Mouse (Mus musculus): ENCODE measurements at regions not wholly inside any gene's neighbourhood (a gene's known extent, or its start where the extent isn't known, plus 50 kb on each side); places are given as distances from the start of the nearest gene placed in this dataset.

DNA sequence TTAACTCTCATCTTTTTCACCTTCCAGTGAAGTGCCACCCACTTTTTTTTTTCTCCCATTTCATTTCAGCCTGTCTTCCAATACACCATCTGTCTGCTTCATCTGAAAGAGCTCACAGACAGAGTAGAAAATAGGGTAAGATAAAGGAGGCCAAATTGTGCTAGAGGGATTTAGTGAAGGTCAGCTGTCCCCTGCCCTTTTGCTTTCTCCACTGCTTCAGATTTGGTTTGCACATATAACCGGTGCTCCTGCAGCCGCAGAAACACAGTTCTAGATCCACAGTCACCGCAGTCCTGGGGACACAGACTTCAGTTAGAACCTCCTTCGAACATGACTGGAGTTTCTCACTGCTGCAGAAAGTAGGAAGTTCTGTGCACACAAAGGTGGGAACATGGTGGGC lies 126.4 kb upstream of the Cnr1 start:
- no peak overlapping the region for H3K9ac ChIP-seq (ENCODE audit: low read depth, poor library complexity, severe bottlenecking)
- TF ChIP-seq CTCF (IDR thresholded peaks at IDR 0.05; ENCODE audit: low read depth, low read length) (no peak), EP300 (IDR thresholded peaks at IDR 0.05; ENCODE audit: insufficient read depth, low read depth, low read length) (no peak), POLR2A (IDR thresholded peaks at IDR 0.05; ENCODE audit: insufficient read depth, low read length) (no peak)

DNA sequence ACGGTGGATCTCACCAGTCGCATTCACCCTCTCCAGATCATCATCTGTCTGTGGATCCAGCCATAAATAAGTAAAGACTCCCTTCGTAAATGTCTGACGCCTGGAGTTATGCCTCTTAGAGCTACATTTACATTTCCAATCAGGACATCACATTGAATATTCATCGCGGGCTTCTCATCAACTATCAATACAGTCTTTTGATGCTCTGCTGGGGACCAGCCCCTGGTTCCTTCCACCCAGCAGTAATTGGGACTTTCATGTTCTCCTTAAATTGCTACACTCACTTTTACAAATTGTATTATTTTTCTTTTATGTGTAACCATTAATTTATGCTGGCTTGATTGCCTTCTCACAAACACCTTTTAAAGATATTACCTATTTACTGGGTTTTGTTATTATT lies 125.7 kb upstream of the Cnr1 start:
- H3K27me3 ChIP-seq (ENCODE audit: control insufficient read depth, insufficient read depth, low read length, poor library complexity, severe bottlenecking) = peaks cover 2% of the 10 kb centered on the region; the same call in 1 of the 2 replicates
- no peak overlapping the region for H3K9ac ChIP-seq (ENCODE audit: low read depth, poor library complexity, severe bottlenecking)
- H3K4me1 ChIP-seq (ENCODE audit: control insufficient read depth, insufficient read depth, low read length) = no peaks in the 10 kb centered on the region
- H3K36me3 ChIP-seq (ENCODE audit: control insufficient read depth, insufficient read depth, low read length, poor library complexity, severe bottlenecking) = no peaks in the 10 kb centered on the region
- TF ChIP-seq EP300 (IDR thresholded peaks at IDR 0.05; ENCODE audit: insufficient read depth, low read depth, low read length) (no peak), CTCF (IDR thresholded peaks at IDR 0.05; ENCODE audit: low read depth, low read length) (no peak), POLR2A (IDR thresholded peaks at IDR 0.05; ENCODE audit: insufficient read depth, low read length) (no peak)
- H3K27ac ChIP-seq (ENCODE audit: insufficient read depth, low read length) = no peak overlapping the region
- H3K4me3 ChIP-seq (ENCODE audit: low read depth, low read length) = no peak overlapping the region
- H3K9me3 ChIP-seq (replicated peaks; ENCODE audit: control insufficient read depth, insufficient read depth, low read length, poor library complexity, severe bottlenecking) = no peaks in the 10 kb centered on the region; the same call in 1 of the 2 replicates

More for the DNA sequence above, 126.4 kb upstream of the Cnr1 start:
- Histone ChIP-seq H3K9me3 (replicated peaks; ENCODE audit: control insufficient read depth, insufficient read depth, low read length, poor library complexity, severe bottlenecking) (no peaks in the 10 kb centered on the region; the same call in 1 of the 2 replicates), H3K36me3 (ENCODE audit: control insufficient read depth, insufficient read depth, low read length, poor library complexity, severe bottlenecking) (no peaks in the 10 kb centered on the region), H3K4me1 (ENCODE audit: control insufficient read depth, insufficient read depth, low read length) (no peaks in the 10 kb centered on the region), H3K27me3 (ENCODE audit: control insufficient read depth, insufficient read depth, low read length, poor library complexity, severe bottlenecking) (peaks cover 2% of the 10 kb centered on the region; the same call in 1 of the 2 replicates), H3K4me3 (ENCODE audit: low read depth, low read length) (no peak overlapping the region), H3K27ac (ENCODE audit: insufficient read depth, low read length) (no peak overlapping the region)

DNA sequence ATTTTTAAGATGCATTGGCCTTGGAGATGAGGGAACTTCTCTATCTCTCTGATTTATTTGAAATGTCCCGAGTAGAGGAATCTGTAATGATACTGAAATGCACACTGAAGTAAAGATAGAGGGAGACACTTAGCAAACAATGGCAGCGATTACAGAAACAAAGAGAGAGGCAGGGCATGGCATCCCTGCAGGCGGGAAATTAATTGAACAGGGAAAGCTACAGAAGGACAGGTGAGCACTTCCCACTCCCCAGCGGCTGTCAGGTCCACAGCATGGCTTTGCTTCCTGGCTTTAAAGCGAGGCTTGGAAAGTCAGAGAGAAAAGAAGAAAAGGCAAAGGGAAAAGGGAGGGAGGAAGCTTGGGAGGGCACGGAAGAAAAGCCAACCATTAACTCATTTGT lies 125.3 kb upstream of the Cnr1 start:
- TF ChIP-seq CTCF (IDR thresholded peaks at IDR 0.05; ENCODE audit: low read depth, low read length) (no peak), EP300 (IDR thresholded peaks at IDR 0.05; ENCODE audit: insufficient read depth, low read depth, low read length) (no peak), POLR2A (IDR thresholded peaks at IDR 0.05; ENCODE audit: insufficient read depth, low read length) (no peak)
- no peak overlapping the region for H3K4me3 ChIP-seq (ENCODE audit: low read depth, low read length)

DNA sequence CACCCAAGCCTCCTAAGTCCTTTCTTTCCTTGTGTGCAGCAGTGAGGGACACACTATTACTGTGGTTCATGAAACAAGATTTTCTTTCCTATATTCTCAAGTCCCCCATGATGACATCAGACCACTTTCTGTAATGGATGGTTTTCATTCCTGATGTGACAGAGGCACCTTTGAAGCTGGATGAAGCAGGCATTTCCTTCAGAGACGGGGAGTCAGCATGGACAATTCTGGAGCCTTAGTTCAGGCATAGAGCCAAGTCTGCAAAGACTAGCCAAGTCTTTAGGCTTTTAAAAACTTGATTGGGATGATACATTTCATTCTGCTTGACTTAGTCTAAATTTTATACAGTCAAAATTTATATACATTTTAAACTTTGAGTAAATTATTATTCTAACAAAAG lies 124.6 kb upstream of the Cnr1 start:
- Histone ChIP-seq H3K4me1 (ENCODE audit: control insufficient read depth, insufficient read depth, low read length) (no peaks in the 10 kb centered on the region), H3K4me3 (ENCODE audit: low read depth, low read length) (no peak overlapping the region), H3K36me3 (ENCODE audit: control insufficient read depth, insufficient read depth, low read length, poor library complexity, severe bottlenecking) (no peaks in the 10 kb centered on the region), H3K9ac (ENCODE audit: low read depth, poor library complexity, severe bottlenecking) (no peak overlapping the region), H3K9me3 (replicated peaks; ENCODE audit: control insufficient read depth, insufficient read depth, low read length, poor library complexity, severe bottlenecking) (no peaks in the 10 kb centered on the region; the same call in 1 of the 2 replicates), H3K27me3 (ENCODE audit: control insufficient read depth, insufficient read depth, low read length, poor library complexity, severe bottlenecking) (peaks cover 2% of the 10 kb centered on the region; the same call in 1 of the 2 replicates), H3K27ac (ENCODE audit: insufficient read depth, low read length) (no peak overlapping the region)
- no peak for TF ChIP-seq POLR2A (IDR thresholded peaks at IDR 0.05; ENCODE audit: insufficient read depth, low read length)
- no peak for TF ChIP-seq CTCF (IDR thresholded peaks at IDR 0.05; ENCODE audit: low read depth, low read length)
- no peak for TF ChIP-seq EP300 (IDR thresholded peaks at IDR 0.05; ENCODE audit: insufficient read depth, low read depth, low read length)

More for the DNA sequence above, 125.3 kb upstream of the Cnr1 start:
- no peak overlapping the region for H3K27ac ChIP-seq (ENCODE audit: insufficient read depth, low read length)
- H3K9ac ChIP-seq (ENCODE audit: low read depth, poor library complexity, severe bottlenecking) = no peak overlapping the region
- no peaks in the 10 kb centered on the region for H3K4me1 ChIP-seq (ENCODE audit: control insufficient read depth, insufficient read depth, low read length)
- H3K9me3 ChIP-seq (replicated peaks; ENCODE audit: control insufficient read depth, insufficient read depth, low read length, poor library complexity, severe bottlenecking) = no peaks in the 10 kb centered on the region; the same call in 1 of the 2 replicates
- peaks cover 2% of the 10 kb centered on the region; the same call in 1 of the 2 replicates for H3K27me3 ChIP-seq (ENCODE audit: control insufficient read depth, insufficient read depth, low read length, poor library complexity, severe bottlenecking)
- H3K36me3 ChIP-seq (ENCODE audit: control insufficient read depth, insufficient read depth, low read length, poor library complexity, severe bottlenecking) = no peaks in the 10 kb centered on the region

DNA sequence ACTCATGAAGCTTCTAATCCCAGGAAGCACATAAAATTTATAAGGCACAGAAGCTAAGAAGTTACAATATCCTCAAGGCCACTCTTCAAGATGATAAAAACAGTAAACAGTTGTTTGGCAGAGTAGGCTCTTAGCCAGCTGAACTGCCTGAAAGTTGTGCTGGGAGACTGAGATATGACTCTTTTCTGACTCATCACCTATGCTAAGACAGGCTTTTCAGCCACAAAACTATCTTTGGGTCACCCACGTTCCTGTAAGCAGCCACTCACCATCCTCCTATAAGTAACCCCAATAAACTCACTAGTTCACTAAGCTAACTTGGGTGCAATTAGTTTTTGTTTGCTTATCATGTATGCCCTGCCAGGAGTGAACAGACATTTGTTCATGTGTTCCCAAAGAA lies 112.1 kb upstream of the Cnr1 start:
- Histone ChIP-seq H3K4me1 (ENCODE audit: control insufficient read depth, insufficient read depth, low read length) (peaks cover 2% of the 10 kb centered on the region), H3K9me3 (replicated peaks; ENCODE audit: control insufficient read depth, insufficient read depth, low read length, poor library complexity, severe bottlenecking) (no peaks in the 10 kb centered on the region), H3K4me3 (ENCODE audit: low read depth, low read length) (no peak overlapping the region), H3K9ac (ENCODE audit: low read depth, poor library complexity, severe bottlenecking) (no peak overlapping the region), H3K27ac (ENCODE audit: insufficient read depth, low read length) (no peak overlapping the region), H3K27me3 (ENCODE audit: control insufficient read depth, insufficient read depth, low read length, poor library complexity, severe bottlenecking) (no peaks in the 10 kb centered on the region), H3K36me3 (ENCODE audit: control insufficient read depth, insufficient read depth, low read length, poor library complexity, severe bottlenecking) (no peaks in the 10 kb centered on the region)
- TF ChIP-seq POLR2A (IDR thresholded peaks at IDR 0.05; ENCODE audit: insufficient read depth, low read length) = no peak
- TF ChIP-seq CTCF (IDR thresholded peaks at IDR 0.05; ENCODE audit: low read depth, low read length) = no peak
- no peak for TF ChIP-seq EP300 (IDR thresholded peaks at IDR 0.05; ENCODE audit: insufficient read depth, low read depth, low read length)

DNA sequence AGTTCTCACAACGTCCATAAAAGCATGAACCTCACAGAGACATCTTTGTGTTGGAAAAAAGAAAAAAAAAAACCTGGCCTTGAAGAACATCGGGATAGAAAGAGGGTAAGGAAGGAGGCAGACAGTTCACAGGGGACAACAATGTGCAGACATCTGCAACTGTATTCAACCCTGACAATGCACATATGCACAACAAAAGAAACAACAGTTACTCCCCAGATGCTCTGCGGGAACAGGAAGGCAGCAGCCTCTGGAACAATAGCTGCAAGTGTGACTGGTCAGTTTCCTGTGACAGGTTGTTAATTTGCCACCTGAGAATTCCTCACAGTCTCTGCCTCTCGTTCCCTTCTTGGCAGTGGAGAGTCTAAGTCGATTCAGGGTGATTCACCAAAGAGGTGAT lies 100.5 kb upstream of the Cnr1 start:
- Histone ChIP-seq H3K36me3 (ENCODE audit: control insufficient read depth, insufficient read depth, low read length, poor library complexity, severe bottlenecking) (no peaks in the 10 kb centered on the region), H3K9ac (ENCODE audit: low read depth, poor library complexity, severe bottlenecking) (no peak overlapping the region), H3K9me3 (replicated peaks; ENCODE audit: control insufficient read depth, insufficient read depth, low read length, poor library complexity, severe bottlenecking) (peaks cover 5% of the 10 kb centered on the region), H3K27ac (ENCODE audit: insufficient read depth, low read length) (0 out of 2 replicates have a peak overlapping the region, but pooled peaks have one; percentile 53), H3K27me3 (ENCODE audit: control insufficient read depth, insufficient read depth, low read length, poor library complexity, severe bottlenecking) (peaks cover 4% of the 10 kb centered on the region), H3K4me1 (ENCODE audit: control insufficient read depth, insufficient read depth, low read length) (no peaks in the 10 kb centered on the region), H3K4me3 (ENCODE audit: low read depth, low read length) (no peak overlapping the region)
- TF ChIP-seq EP300 (IDR thresholded peaks at IDR 0.05; ENCODE audit: insufficient read depth, low read depth, low read length) (peak; percentile 99), CTCF (IDR thresholded peaks at IDR 0.05; ENCODE audit: low read depth, low read length) (no peak)
